Mouse (Mus musculus): ENCODE measurements around the gene Sppl2b.

GRCm38 (mm10) chr10:80897861-80898510 is 42.9 kb downstream of the Sppl2b start:
- TF ChIP-seq POLR2A (IDR thresholded peaks at IDR 0.05; ENCODE audit: control insufficient read depth, low read depth, low read length): peak; percentile 54; the same call in 1 of the 2 replicates
- TF ChIP-seq CTCF (IDR thresholded peaks at IDR 0.05; ENCODE audit: control insufficient read depth, insufficient read depth, insufficient replicate concordance, low read depth, low read length): no peak
